Mouse (Mus musculus) erythroid progenitor cell, adult 5-6 weeks (primary cell): ENCODE results near the gene Tent4b. TPM values are rescaled to one million over a fixed set of nuclear protein-coding genes. Genes with fewer than 3 reads are reported as not detected.
A peak's percentile ranks its signal among the peaks of the same experiment; 100 is the strongest.
"Not testable (repeated sequence)": the region's sequence is repeated elsewhere in the genome, so short reads cannot be mapped to it uniquely, and the experiment has no call there.

Experiments used
- ATAC-seq: replicated peaks from 2 replicates; pipeline ENCODE4 v1.8.0; 2016; ENCODE audit warnings: moderate number of reproducible peaks, mild to moderate bottlenecking, moderate TSS enrichment, inconsistent platforms; ENCODE audit not compliant: poor library complexity, low FRiP score, severe bottlenecking
- total RNA-seq, 2 experiments: library from RNA; stranded (forward) in 1 of 2; stranded (reverse) in 1 of 2; fragments of 150-400 nt in 1 of 2; fragments of 186-747, 209-891 nt in 1 of 2; gene quantifications; 2 replicates each; pipeline versions ENCODE4 v1.2.3 to v1.2.4; 2015 to 2017; ENCODE audit warnings: low replicate concordance in 2 of 2

Tent4b gene
- total RNA-seq (2015; ENCODE audit: low replicate concordance) = 24.7 and 24.9 TPM in 2 replicates
- 24.1 and 30.5 TPM in 2 replicates for total RNA-seq (2017; ENCODE audit: low replicate concordance)

DNA sequence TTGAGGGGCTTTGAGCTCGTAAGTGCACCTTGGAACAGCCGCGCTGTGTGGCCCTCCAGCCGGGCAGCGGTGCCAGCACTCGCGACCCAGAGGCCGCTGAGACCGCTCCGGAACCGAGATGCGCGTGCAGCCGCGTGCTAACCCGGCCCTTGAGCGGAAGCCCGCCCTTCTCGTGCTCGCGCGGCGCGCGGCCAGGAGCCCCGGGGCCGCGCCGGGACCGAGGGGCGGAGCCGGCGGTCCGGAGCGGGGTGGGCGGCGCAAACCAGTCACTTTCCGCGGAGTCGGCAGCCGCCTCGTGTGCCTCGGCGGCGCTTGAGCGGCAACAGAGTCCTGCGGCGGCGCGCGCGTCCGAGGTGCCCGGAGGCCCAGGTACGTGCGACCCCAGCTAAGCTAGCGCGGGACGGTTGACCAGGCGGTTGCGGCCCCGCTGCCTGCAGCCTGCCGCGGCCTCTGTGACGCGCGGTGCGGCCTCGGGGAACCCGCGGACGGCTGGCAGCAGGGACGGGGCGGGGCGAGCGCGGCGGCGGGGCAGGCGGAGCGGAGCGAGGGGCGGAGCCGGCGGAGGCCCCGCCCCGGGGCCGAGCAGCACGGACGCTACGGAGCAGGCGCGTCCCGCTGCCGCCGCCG is at the start of gene Tent4b:
TSS of gene Tent4b (plus strand) at position 269 of the 627 bp plus-strand sequence.
- peak; percentile 79 for ATAC-seq

DNA sequence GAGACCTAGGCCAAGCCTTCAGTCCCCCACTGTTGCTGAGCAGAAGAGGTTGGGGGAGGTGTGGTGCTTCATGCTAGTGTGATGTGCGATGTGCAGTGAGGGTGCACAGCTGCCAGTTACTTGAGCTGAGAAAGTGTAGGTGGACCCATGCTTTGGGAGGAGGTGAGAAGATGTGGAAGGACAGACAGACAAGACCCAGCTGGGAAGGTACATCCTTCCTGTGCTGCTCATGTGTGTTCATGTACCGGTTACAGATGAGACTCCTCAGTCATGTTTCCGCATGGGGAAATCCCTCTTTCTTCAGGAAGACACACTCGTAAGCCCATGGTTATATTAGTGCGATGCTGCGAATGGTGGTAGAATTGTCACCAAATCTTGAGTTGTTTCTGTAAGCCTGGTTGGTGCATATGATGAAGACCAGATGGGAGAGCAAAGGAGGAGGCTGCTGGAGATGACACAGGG is 48.1 kb upstream of the Tent4b start:
- ATAC-seq = no peak

DNA sequence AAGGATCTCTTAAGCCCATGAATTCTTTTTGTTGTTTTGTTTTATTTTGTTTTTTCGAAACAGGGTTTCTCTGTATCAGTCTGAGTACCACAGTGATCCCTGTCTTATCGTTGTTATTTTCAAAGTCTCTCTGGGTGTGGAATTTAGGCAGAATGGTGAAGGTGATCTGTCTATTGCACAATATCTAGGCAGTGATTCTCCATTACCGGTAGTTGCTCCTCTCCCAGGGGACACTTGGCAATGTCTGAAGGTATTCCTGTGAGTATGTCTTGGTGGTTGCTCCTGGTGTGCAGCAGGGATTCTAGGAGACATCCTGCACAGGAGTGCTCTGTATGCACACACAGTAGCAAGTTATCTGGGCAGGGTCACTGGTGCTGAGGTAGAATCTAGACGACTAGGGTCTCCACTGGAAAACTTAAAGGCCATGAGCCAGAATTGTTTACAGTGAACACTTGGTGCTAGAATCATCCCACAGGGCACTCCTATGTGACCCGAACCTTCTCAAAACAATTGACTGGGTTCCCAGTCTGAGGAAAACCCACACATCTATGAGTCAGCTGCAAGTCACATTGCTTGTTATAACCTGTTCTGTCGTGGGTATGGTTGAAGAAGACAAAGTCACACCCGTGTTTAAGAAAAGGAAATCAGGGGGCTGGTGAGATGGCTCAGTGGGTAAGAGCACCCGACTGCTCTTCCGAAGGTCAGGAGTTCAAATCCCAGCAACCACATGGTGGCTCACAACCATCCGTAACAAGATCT is 38.6 kb upstream of the Tent4b start:
- no peak for ATAC-seq

DNA sequence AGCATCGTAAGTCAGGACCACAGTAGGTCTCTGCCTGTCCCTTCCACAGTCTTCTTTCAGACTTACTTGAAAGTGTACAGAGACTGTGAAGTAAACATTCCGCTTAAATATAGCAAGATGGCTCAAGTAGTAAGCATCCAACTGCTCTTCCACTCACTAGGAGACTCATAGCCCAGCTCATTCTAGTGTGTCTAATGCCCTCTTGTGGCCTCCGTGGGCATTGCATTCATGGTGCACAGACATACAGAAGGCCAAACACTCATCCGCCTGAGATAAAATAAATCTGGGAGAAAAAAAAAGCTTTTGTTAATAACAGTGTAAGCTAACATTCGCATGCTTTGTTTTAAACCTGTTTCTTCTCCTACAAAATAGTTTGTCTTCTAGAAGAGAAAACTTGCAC is 37.6 kb upstream of the Tent4b start:
- ATAC-seq = peak; percentile 84

GRCm38 (mm10) chr8:88175264-88175663 is 23.7 kb upstream of the Tent4b start:
- ATAC-seq = no peak

GRCm38 (mm10) chr8:88177291-88177690 is 21.7 kb upstream of the Tent4b start:
- ATAC-seq = no peak

DNA sequence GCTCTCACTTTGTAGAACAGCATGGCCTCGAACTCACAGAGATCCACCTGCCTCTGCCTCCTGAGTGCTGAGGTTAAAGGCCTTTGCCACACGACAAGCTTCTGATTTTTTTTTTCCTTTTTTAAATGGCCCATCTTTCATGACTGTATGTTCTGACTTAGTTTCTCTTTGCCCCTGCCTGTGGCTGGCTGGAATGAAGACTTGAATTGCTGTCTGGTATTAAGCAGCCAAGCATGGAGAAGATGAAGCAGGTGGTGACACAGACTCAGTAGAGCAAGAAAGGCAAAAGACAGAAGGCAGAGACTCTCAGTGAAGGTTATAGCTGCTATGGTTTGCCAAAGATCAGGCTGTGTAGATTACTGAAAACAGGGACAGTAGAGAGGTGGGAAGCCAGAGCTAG is 15.9 kb upstream of the Tent4b start:
- ATAC-seq = no peak

DNA sequence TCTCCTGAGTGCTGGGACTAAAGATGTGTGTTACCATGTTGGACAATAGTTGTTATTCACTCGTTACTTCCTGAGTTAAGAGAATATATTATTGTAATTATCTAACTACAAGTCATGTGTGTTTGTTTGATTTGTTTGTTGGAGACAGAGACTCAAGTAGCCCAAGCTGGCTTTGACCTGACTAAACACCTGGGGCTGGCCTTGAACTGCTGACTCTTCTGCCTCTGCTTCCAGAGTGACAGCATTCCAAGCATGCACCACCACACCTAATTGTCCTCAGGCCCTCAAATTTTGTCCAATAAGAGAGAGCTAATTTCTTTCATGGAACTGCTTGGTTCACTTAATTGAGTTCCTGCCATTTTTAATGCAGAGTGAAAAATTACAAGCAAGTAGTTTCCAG is 14.1 kb upstream of the Tent4b start:
- ATAC-seq = no peak

GRCm38 (mm10) chr8:88185716-88186115 is 13.3 kb upstream of the Tent4b start:
- ATAC-seq = no peak

DNA sequence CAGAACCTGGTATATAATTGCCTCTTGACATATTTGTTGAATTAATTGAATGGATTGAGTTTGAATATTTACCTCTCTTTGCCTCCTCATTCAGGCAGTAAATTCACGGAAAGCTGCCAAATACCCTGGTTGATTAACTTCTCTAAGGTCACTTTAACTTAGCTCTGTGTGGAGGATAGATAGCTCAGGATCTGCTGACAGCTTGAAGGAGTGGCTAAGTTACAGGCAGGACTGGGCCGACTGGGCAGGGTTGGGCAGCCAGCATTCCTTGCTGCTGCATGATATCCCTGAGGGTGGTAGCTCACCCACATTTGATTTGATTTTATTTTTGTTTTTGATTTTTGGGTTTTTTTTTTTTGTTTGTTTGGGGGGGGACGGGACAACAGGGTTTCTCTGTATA is 1.7 kb upstream of the Tent4b start:
- ATAC-seq = no peak

DNA sequence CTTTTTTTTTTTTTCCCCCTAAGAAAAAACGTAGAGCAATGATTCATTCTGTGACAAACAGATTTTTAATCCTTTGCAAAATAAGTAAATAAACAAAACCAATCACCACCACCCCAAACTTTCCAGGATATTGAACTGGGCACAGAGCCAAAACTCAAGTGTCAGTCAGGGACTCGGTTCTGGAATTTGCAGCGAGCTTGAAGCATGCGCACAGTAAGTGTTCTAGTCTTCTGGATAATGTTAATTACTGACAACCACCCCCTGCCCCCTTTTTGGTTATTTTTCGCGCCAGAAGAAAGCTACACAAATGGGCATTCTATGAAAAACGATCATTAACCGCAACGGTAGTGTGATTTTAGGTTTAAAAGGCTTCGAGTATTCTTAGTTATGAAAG is 465 bp upstream of the Tent4b start:
- ATAC-seq = no peak

GRCm38 (mm10) chr8:88199700-88200601 is 938 bp downstream of the Tent4b start:
- peak; percentile 61 for ATAC-seq

- ATAC-seq = no peak
Measured at GRCm38 (mm10) chr8:88200724-88201495, 1.9 kb downstream of the Tent4b start.

GRCm38 (mm10) chr8:88201641-88202040 is 2.6 kb downstream of the Tent4b start:
- ATAC-seq = no peak

DNA sequence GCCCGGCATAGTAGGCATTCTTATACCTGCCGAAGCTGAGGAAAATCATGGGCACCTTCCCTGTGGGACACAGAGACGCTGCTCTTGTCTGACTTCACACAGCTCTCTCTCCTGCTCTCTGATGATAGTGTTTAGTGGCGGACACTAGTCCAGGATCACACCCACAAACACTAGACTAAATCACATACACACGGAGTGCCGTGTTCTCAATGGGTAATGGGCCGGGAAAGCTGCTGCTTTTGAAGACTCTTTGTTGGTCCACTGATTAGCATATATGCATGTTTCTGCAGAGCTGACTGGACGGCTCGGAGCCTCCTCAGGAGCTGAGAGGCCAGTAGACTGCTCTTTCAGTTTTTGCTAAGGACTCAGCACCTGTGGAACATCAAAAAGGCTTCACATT is 7.0 kb downstream of the Tent4b start:
- no peak for ATAC-seq

DNA sequence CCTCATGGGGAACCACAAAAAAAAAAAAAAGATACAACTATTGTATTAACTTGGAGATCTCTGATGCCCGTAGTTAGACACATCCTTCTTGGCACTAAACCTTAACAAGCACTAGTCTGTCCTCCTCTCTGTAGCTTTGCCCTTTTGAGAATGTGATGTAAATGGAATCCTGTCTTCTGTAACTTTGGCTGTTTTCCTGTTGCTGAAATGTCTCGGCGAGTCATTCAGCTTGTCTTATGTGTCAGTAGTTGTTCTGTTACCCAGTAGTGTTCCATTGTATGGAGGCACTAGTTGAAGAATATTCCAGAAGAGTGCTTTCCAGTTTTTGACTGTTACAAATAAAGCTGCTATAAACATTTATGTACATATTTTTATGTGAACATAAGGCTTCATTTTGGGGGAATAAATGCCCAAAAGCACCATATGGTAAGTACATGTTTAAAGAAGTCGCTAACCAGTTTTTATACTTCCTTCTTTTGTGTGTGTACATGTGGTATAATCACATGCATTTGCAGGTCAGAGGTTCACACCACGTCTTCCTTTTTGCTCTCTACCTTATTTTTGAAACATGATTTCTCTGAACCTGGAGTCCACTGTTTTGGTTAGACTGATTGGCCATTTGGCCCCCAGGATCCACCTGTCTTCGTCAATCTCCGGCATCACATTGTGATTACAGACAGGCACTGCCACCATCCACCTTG is 8.3 kb downstream of the Tent4b start:
- ATAC-seq = no peak

DNA sequence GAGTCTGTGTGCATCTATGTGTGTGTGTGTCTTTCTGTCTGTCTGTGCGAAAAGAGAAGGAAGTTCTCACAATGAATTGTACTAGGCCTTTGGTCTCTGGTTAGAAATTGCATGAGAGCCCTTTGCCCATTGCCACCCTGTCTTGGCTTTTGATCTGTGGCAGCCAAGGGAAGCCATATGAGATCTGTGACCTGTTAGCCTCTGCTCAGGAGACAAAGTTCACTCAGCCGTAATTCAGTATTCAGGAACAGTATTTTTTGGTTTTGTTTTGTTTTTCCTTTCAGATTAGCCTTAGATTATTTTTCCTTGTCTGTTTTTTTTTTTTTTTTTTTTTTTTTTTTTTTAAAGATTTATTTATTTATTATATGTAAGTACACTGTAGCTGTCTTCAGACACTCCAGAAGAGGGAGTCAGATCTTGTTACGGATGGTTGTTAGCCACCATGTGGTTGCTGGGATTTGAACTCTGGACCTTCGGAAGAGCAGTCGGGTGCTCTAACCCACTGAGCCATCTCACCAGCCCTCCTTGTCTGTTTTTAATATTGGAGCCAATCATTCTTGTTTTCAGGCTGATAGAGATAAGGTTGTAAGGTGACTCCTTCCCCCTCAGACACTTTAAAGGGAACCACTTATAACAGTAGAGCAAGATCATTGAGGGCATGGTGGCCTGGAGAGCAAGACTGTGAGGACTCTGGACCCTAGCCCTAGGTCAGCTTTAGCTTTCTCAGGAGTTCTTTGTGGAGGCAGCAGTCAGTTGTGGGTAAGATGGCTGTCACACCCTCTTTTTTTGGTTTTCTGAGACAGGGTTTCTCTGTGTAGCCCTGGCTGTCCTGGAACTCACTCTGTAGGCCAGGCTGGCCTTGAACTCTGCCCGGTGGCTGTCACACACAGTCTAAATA is 11.2 kb downstream of the Tent4b start:
- not testable (repeated sequence) for ATAC-seq

DNA sequence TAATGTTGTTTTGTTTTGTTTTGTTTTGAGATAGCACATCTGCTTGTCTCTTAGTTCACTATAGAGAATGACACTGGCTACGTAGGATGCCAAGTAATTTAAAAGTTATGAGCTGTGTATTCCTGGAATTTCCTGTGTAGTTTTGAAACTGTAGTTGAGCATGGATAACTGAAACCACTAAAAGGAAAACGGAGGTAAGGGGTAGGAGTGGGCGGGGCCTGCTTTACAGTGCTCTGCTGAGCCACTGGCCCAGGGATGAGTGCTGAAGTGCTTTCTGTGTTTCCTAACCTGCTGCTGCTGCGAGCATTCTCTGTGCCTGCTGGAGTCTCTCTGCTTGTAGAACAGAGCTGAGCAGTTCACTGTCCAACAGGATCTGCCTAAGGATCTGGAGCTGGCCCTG is 22.3 kb downstream of the Tent4b start:
- no peak for ATAC-seq
